Mouse (Mus musculus) cerebellum, adult 8-10 months (tissue): Measurements from ENCODE around the gene Nop2.

Source experiments
- DNase-seq: peaks from one replicate; pipeline ENCODE4 v3.0.0; 2022

Nop2 gene

DNA sequence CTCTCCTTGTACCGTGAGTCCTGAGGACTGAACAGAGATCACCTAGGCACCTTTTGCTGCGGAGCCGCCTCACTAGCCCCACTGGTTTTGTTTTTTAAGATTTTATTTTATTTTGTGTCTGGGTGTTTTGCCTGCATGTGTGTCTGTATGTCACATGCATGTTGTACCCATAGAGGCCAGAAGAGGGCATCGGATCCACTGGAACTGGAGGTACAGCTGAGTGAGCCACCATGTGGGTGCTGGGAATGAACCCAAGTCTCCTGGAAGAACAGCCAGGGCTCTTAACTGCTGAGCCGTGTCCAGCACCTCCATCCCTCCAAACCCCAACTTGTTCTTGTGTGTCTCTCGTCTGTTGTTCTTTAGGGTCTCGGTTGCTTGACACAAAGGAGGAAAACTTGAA lies 20.8 kb upstream of the Nop2 start:
- peak; percentile 28 for DNase-seq

DNA sequence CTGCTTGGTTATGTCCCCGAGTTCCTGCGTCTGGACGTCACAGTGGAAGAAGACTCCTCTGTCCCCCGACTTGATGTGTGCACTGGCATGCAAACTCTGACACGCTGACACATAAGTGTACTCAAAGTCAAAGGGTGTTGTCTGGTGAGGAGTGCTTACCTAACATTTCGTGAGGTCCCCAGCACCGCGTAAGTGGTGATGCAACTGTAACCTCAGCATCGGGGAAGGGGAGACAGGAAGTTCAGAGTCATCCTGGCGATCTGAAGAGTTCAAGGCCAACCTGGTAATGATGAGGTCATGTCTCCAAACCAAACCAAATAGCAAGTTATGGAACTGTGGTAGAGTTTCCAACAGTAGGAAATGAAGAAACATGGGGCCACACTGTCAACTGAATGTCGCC lies 19.2 kb upstream of the Nop2 start:
- no peak for DNase-seq

DNA sequence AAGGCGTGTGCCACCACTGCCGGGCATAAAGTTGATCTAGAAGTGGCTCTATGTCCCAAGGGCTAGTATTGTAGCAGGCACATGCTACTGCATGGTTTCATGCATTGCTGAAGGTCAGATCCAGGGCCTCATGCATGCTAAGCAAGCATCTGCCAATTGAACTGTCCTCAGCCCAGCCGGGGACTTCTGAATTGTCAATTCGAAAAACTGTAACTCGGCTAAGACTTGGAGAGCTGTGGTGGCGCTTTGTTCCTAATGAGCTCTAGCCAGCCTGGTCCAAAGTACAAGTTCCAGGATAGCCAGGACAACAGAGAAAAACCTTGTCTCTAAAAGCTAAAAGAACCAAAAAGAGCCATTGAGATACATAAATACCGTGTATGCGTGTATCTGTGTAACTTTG lies 12.3 kb upstream of the Nop2 start:
- DNase-seq, result no peak

DNA sequence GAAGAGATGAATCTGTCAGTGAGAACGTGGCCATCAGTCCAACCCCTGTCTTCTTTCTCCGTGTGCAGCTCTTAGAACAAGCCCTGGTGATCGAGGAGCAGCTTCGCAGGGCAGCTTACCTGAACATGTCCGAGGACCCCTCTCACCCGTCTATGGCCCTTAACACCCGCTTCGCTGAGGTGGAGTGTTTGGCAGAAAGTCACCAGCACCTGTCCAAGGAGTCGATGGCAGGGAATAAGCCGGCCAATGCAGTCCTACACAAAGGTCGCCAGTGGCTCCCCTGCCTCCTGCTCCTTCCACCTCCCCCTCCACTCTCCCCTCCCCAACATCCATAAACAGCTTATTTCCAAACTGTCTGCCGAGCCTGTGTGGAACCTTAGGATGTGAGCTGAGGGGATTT lies 3.0 kb upstream of the Nop2 start:
- DNase-seq, result no peak

DNA sequence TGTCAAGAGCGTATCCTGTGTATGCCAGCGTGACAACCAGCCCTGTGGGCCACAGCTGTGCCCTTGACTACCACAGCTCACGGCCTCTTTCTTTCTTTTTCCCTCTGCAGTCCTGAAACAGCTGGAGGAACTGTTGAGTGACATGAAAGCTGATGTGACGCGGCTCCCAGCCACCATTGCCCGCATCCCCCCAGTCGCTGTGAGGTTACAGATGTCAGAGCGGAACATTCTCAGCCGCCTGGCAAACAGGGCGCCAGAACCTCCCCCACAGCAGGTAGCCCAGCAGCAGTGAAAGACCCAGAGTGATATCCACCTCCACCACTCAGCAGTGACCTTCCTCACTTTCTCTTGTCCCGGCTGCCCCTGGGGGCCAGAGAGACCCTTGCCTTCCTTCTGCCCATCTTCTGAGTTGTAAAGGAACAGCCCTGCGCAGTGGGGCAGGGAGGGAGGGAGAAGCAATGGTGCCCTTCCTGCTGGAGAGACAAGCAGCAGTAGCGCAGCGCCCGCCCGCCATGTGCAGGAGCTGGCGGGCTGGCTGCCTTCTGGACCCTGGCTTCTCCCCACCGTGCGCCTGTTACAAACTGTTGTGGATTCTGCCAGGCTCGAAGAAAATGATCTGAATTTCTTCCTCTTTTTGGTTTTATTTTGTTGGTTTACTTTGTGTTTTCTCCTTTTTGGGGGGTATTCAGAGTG lies 1.9 kb upstream of the Nop2 start:
- no peak for DNase-seq

DNA sequence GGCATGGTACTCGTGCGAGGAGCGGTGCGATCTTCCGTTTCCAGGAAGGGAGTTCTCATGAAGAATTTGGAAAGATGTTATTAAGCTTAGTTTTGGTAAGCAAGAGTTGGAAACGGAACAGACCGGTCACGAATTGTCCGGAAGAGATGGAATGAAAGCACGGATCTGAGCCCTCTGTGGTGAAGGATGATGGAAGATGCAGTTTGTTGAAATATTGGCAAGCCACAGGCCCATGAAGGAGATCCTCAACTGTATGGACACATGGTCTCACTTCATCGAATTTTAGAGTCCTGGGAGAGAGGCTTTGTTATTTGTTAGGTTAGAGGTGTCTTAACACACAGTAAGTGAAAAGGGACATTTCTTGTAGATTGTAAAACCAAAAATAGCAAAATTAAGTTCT lies 761 bp downstream of the Nop2 start:
- no peak for DNase-seq

DNA sequence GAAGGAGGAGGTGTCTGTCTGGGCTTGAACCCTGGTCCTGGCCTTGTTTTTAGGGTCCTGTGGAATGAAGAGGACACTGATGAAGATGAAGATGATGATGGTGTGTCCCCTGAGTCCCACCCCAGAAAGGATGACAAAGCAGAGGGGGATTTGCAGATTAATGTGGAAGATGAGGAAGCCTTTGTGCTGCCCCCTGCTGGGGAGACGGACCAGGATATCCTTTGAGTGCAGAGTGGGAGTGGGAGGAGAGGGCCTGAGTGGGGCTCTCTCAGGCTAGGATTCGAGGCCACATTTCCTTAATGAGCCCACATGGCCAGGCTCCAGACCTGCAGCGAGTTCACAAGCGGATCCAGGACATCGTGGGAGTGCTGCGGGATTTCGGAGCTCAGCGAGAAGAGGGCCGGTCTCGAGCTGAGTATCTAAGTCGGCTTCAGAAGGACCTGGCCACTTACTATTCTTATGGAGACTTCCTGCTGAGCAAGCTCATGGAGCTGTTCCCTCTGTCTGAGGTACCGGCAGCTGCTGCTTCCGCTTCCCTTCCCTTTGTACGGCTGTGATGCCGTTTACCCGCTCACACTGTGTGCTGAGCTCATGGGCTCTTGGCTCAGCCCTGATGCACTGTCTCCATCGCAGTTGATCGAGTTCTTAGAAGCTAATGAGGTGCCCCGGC lies 5.4 kb downstream of the Nop2 start:
- DNase-seq, result no peak

DNA sequence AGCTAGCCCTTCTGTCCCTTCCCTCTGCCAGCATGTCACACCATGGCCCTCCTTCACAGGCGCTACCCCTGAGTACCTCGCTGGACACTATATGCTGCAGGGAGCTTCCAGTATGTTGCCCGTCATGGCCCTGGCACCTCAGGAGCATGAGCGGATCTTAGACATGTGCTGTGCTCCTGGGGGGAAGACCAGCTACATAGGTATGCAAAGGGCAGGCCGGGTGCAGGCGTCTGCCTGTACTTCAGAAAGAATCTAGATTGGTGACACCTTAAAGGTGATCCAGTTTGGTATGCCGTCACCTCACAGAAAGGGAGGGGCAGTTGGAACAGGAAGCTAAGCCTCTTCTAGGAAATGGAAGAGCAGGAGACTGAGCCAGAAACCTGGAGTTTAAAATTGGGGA lies 8.0 kb downstream of the Nop2 start:
- DNase-seq, result no peak

DNA sequence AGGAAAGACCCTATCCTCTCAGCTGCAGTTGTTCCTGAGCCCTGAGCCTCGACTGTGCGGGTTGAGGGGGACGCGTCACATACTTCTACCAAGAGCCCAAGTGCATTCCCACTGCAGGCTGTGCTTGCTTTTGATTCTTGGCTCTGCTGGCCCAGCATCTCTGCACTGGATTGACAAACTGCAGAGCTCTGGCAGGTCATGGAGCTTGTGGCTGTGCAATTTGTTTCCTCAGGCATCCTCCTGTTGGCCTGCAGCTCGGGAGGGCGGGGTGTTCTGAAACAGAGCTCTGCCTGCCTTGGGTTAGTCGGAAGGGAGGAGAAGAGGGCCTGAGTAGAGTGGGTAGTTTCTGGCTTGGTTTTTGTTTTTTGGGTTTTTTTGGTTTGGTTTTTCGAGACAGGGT lies 10.7 kb downstream of the Nop2 start:
- no peak for DNase-seq

DNA sequence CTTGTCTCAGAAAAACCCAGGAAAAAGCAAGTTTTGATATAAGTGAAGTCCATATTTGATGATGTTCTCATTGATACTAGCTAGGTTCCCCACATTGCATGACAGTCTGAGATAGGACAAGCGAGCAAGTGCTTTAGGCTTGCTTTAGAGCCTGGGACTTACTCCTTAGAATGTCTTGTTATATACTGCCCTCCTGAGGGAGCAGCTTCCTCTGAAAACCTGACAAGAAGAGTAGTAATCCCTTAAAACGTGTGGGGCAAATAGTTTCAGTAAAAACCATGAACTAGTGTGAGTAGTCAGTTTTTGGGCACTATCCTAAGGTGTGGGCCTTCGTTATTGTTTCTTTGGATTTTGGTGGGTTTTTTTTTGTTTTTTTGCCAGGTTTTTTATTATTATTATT lies 11.4 kb downstream of the Nop2 start:
- DNase-seq, result no peak

DNA sequence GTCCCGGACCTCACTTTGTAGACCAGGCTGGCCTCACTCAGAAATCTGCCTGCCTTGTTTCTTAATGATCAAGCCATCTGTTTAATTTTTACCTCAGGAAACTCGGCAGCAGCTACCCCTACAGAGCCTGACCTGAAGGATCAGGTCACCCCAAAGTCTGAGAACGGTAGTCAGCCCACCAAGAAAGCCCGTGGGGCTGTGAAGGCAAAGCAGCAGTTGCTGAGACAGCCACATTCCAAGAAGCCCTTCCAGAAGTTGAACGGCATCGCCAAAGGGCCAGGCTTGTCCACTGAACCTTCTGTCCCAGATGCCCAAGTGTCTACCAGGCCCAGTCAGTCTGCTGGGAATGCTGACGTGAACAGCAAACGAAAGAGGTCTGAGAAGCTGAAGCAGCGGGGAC lies 12.2 kb downstream of the Nop2 start:
- no peak for DNase-seq

DNA sequence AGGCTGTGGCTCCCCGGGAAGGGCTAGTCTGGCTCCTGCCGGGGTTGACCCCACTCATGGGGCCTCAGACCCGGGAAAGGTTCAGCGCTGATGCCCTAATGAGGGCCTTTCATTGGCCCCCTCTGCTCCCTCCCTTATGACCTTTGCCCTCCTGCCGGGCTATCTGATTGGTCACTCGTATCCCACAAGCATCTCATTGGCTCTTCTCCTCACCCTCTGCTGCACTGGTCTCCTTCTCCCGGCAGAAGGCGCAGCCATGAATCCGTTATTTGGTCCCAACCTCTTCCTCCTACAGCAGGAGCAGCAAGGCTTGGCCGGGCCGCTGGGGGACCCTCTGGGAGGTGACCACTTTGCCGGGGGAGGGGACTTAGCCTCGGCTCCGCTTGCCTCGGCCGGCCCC lies 13.3 kb downstream of the Nop2 start, which contains the start of gene Iffo1:
TSS of gene Iffo1 (plus strand) at position 241 of the 400 bp plus-strand sequence.
- DNase-seq, result peak; percentile 90

DNA sequence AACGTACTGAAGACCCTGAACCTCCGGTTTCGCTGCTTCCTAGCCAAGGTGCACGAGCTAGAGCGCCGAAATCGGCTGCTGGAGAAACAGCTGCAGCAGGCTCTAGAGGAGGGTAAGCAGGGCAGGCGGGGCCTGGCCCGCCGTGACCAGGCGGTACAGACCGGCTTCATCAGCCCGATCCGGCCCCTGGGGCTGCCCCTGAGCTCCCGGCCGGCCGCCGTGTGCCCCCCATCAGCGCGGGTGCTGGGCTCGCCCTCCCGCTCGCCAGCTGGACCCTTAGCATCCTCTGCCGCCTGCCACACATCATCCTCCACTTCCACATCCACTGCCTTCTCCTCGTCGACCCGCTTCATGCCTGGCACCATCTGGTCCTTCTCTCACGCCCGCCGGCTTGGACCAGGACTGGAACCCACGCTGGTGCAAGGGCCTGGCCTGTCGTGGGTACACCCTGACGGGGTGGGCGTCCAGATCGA lies 13.8 kb downstream of the Nop2 start:
- DNase-seq, result no peak

DNA sequence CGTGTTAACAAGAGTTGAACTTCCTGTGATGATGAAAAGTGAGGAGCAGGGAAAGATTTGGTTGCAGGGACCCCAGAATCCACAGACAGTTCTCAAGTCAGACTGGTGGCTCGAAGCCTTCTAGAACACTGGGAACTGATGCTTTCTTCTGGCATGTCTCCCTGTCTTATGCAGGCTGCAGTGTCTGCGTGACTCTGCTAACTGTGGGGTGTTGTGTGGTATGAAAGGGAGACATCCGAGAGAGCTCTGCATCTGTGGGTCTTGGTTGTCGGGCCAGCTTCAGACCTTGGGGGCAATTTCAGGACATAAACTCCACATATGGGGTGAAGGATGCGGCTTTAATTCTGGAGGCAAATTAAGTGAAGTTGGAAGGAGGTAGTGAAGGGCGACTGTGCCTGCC lies 14.4 kb downstream of the Nop2 start:
- DNase-seq, result no peak

DNA sequence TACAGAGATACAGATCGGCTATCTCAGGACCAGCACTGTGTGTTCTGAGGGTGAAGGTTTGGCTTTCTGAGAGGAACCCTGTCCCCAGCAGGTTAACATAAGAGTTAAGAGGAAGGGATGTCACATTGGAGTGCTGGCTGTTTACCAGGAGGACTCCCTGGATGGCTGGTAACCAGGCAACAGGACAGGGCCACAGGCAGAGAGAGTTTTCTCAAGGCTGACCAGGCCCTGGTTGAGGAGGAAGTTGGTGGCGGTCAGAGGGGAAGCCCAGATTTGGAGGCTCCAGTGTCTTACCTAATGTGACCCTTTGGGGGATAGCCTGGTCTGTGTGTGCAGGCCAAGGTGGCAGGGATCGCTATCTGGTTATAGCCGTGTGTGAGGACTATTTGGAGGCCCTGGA lies 15.1 kb downstream of the Nop2 start:
- DNase-seq, result no peak

DNA sequence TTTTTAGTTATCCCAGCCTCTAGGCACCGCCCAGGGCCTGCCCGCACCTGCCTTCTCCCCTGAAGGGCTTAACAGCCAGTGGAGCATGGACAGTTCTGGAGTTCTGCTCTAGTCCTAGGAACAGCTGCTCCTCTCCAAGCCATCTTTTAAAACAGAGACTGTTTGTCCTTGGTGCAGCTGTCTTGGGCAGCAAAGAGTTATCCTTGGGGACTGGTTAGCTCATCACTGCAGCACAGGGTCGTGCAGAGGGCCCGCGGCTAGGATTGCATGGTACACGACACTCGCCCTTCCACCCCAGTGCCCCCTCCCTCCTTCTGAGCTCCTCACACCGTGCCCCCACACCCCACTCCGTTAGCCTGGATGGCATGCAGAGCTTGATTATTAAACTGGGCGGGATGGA lies 15.6 kb downstream of the Nop2 start:
- DNase-seq, result no peak

DNA sequence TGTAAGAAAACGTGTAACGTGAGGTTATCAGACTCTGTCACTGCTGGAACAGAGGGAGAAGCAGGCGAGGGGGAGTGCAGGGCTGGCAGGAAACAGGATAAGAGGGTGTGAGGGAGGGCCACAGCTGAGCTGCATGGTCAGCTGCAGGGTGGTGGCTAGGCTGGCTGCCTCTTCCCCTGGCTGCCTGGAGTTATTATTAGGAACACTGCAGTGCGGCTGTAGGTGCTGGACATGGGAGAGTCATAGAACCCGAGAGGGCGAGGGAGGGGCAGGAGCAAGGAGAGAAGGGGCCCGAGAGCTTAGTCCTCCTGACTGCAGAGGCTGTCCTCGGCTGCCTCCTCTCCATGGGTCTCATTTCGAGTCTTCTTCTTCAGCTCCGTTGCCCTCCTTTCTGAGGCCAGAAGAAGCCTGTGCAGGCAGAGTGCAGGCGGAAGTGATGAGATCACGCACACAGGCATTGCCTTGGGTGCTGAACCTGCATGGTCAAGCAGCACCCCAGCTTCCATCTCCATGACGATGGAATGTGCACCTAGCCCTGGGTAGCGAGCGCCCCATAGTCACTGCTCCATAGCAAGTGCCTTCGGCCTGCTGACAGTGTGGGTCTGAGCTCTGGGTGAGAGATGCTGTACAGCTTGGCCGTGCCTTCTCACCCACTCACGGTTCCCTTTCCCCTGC lies 16.7 kb downstream of the Nop2 start:
- no peak for DNase-seq

DNA sequence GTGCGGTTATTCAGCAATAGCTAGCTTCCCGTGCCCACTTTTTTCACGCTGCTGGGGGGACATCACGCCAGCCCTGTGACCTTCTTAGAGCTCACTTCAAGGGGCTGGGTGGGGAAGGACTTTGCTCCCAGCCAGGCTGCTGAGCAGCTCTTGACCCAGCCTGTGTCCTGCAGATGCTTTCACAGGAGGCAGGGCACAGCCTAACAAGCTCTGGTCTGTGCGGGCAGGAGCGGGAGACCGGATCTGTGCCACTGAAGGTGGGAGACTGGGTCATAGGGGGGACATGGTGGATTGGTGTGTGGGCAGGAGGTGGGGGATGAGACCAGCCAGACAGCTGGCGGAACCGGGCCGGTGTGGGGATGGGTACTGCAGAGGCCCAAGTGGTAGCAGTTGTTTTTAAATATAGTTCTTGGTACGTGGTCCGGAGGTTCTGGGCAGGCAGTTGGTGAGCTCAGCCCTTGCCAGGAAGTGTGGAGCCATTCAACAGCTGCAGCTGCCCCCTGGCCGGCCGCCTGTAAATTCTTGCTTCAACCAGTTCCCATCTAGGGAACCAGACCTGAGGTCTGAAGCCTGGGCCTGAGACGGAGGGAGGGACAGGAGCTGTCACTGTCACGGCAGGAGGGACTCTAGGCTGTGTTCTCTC lies 17.3 kb downstream of the Nop2 start:
- DNase-seq, result no peak

DNA sequence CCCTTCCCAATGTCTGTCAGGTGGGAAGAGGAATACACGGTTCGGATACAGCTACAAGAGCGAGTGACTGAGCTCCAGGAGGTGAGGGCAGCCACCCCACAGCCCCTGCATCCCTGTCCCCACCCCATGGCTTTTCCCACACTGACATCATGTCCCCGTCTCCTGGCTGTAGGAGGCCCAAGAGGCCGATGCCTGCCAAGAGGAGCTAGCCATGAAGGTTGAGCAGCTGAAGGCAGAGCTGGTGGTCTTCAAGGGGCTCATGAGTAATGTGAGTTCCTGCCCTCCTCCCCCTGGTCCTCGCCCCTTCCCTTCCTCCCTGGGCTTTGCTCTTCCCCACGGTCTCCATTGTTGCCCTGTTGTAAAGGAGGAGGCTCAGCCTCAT lies 17.9 kb downstream of the Nop2 start:
- DNase-seq, result no peak

DNA sequence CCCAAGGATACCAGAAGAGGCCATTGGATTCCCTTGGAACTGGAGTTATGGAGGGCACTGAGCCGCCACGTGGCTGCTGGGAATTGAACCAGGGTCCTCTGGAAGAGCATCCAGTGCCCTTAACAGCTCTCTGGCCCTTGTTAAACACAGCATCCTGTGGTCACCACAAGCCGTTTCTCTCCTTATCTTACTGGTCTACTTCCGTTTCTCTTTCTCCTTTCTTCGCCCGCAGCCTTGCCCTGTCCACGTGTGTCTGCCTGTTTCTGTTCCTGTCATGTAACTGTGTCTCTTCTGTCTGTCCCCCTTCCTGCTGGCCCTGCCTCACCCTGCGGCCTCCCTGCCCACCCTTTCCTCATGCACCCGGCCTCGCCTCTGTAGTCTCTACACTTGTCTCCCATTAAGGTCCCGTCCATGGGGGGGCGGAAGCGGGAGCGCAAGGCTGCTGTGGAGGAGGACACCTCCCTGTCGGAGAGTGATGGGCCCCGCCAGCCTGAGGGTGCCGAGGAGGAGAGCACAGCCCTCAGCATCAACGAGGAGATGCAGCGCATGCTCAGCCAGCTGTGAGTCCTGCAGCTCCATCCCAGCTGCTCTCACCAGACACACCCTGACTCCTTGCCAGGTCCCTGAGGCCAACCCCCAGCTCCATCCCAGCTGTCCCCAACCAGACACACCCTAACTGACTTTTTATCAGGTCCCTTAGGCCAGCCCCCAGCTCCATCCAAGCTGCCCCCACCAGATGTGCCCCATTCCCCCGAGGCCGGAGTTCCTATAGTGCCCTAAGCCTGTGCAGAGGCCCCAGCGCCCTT lies 20.7 kb downstream of the Nop2 start:
- no peak for DNase-seq

DNA sequence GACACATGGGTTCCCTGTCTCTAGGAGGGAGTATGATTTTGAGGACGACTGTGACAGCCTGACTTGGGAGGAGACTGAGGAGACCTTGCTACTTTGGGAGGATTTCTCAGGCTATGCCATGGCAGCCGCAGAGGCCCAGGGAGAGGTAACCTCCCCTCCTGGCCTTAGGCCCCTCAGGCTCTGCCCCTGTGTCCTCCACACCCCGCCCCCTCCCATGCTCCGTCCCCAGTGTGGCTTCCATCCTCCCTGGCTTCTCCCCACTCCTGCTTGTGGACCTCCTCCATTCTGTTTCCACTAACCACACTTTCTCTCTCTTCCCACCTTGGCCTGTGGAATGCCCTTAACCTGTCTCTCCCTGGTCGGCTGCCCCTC lies 21.3 kb downstream of the Nop2 start:
- DNase-seq, result no peak

DNA sequence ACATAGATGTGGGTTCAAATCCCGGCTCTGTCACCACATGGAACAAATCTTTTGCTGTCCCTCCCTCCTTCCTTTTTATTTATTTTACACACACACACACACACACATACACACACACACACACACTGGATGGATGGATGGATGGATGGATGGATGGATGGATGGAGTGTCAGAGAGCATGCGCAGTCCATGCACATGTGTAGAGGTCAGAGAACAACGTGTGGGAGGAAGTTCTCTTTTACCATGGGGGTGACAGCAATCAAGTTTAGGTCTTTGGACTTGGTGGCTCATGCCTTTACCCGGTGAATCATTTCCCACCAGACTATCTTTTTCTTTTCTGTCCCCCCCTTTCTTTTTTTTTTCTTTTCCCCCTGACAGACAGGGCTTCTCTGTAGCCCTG lies 22.0 kb downstream of the Nop2 start:
- DNase-seq, result no peak

DNA sequence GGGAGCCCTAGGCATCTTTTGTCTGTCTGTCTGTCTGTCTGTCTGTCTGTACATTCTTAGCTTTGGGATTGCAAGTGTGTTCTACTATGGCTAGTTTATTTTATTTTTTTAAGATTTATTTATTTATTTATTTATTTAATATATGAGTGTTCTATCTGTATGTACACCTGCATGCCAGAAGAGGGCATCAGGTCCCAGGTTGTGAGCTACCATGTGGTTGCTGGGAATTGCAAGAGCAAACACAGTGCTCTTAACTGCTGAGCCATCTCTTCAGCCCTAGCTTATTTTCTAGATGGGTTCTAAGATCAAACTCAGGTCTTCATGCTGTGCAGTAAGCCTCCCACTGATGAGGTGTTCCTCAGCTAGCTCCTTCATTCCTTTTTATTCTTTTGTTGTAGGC lies 22.8 kb downstream of the Nop2 start:
- DNase-seq, result no peak
